Mouse (Mus musculus) forebrain, embryonic 11.5 days (tissue): ENCODE data around the gene Ccdc150. TPM values are rescaled to one million over a fixed set of nuclear protein-coding genes. Genes with fewer than 3 reads are reported as not detected.

ENCODE experiments used
- ATAC-seq: fragments of 200-750 bp; cut with Nextera tagmentation; replicated peaks from 2 replicates; pipeline ENCODE4 v1.8.0; 2017; ENCODE audit warnings: moderate TSS enrichment; ENCODE audit not compliant: low FRiP score
- DNase-seq: peaks from one replicate; pipeline ENCODE4 v3.0.0-alpha.2; 2017; ENCODE audit warnings: low spot score
- H3K27ac ChIP-seq: fragments of 300-500 bp; sonication (generic); 2 replicates; pipeline ENCODE4 v1.5.1; 2014; ENCODE audit warnings: low read depth, low read length
- H3K27me3 ChIP-seq: fragments of 300-500 bp; sonication (generic); 2 replicates; pipeline ENCODE4 v1.6.1; 2014; ENCODE audit warnings: mild to moderate bottlenecking, low read length, mixed read lengths; ENCODE audit not compliant: control insufficient read depth, insufficient read depth
- H3K36me3 ChIP-seq: fragments of 300-500 bp; sonication (generic); 2 replicates; pipeline ENCODE4 v1.6.1; 2014; ENCODE audit warnings: mild to moderate bottlenecking, low read length, moderate library complexity, mixed read lengths; ENCODE audit not compliant: control insufficient read depth, insufficient read depth
- H3K4me1 ChIP-seq: fragments of 300-500 bp; sonication (generic); replicated peaks from 2 replicates; pipeline ENCODE4 v1.6.1; 2014; ENCODE audit warnings: low read length, mixed read lengths; ENCODE audit not compliant: control insufficient read depth, insufficient read depth
- H3K4me2 ChIP-seq: fragments of 300-500 bp; sonication (generic); 2 replicates; pipeline ENCODE4 v1.6.1; 2014; ENCODE audit warnings: low read depth, mild to moderate bottlenecking, low read length, moderate library complexity, mixed read lengths; ENCODE audit not compliant: severe bottlenecking
- H3K4me3 ChIP-seq: fragments of 300-500 bp; sonication (generic); 2 replicates; pipeline ENCODE4 v1.5.1; 2014; ENCODE audit warnings: low read depth, low read length
- H3K9ac ChIP-seq: fragments of 300-500 bp; sonication (generic); 2 replicates; pipeline ENCODE4 v1.6.1; 2014; ENCODE audit warnings: low read length
- H3K9me3 ChIP-seq: fragments of 300-500 bp; sonication (generic); 2 replicates; pipeline ENCODE4 v1.6.1; 2016; ENCODE audit warnings: low read length, mixed read lengths; ENCODE audit not compliant: control insufficient read depth
- WGBS: fragments of 180-500 bp; shearing (Covaris S2); extraction: QIAGEN DNeasy Blood & Tissue Kit; methylation state at CpG from one replicate; pipeline ENCODE4 v1.1.7; 2014; 5-methylcytosine and 5-hydroxymethylcytosine counted together
- polyA plus RNA-seq: library from polyadenylated mRNA; unstranded; fragments of >200 nt; fragmentation: Nextera tagmentation; extraction: Ambion mirVana; gene quantifications from 2 replicates; pipeline ENCODE4 v1.2.1, GENCODE M21; 2014

Ccdc150 gene
- 0.65 and 1.1 TPM in 2 replicates for polyA plus RNA-seq

DNA sequence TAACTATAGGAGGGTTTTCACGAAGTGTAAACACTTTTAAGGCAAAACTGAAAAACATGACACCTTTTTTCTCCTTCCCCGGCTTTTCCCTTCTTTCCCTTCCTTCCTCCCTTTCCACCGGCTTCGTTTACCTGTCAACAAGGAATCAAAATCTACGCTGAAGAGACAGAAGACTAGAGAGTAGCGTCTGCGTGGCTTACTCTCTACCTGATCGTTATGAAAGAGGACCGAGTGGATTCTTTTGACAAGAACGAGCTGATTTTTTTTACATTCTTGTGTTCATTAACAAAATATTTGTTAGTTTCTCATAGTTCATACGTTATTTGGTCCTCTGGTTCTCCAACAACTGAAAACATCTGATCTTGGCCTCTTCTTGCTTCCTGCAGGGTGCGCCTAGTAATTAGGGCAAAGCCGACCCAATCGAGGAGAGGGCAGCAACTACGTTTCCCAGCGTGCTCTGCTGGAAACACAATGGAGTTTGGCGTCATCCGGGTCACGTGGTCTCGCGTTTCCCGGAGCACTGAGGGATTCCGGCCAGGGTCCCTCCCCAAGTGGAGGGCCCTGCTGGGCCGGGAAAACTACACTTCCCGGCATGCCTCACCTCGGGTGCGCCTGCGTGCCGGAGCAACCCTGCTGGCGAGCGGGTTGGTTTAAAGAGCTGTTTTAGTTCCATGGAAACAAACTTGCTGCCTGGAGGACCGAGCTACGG lies at the start of gene Ccdc150:
Ccdc150 (plus strand) TSS at position 526 of the 709 bp plus-strand sequence.
- no peaks in the 10 kb centered on the region for H3K36me3 ChIP-seq
- H3K27me3 ChIP-seq: no peaks in the 10 kb centered on the region
- DNase-seq (peak; percentile 97), ATAC-seq (peak; percentile 100)
- H3K4me2 ChIP-seq: peak within 1 kb of the TSS; percentile 50
- H3K4me1 ChIP-seq: 0 out of 2 replicates have a peak, but pooled peaks cover 4% of the 10 kb centered on the region
- H3K9me3 ChIP-seq: no peaks in the 10 kb centered on the region
- H3K4me3 ChIP-seq: peak within 1 kb of the TSS; percentile 52
- WGBS: 18% methylated on average over 33 of the region's 33 CpGs
- H3K27ac ChIP-seq: no peak within 1 kb of the TSS
- H3K9ac ChIP-seq: peak within 1 kb of the TSS; percentile 67

DNA sequence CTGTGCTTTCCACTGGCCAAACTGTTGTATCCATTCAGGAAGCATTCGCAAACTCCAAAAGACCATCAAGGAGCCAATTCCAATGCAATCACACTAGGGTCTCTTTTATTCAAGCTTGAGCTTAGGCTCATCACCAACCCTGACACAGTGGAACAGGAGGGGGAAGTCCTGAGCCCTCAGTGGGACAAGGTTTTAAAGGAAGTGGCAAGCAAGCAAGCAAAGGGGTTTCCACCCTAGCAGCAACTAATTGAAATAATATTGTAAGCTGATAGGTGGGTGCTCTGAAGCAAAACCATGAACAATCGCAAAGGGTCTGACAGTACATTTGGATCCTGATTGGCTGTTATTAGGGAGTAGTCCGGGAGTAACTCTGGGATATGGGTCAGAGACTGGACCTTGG lies 30.2 kb upstream of the Ccdc150 start:
- DNase-seq: no peak
- Histone ChIP-seq H3K27me3 (no peaks in the 10 kb centered on the region), H3K27ac (no peak overlapping the region), H3K4me2 (no peak overlapping the region), H3K9me3 (no peaks in the 10 kb centered on the region), H3K4me3 (no peak overlapping the region), H3K9ac (no peak overlapping the region), H3K4me1 (no peaks in the 10 kb centered on the region), H3K36me3 (no peaks in the 10 kb centered on the region)
- 92% methylated on average over 3 of the region's 3 CpGs for WGBS
- ATAC-seq: no peak

- DNase-seq (no peak), ATAC-seq (no peak)
- 93% methylated on average over 4 of the region's 4 CpGs for WGBS
- H3K9me3 ChIP-seq: no peaks in the 10 kb centered on the region
- no peaks in the 10 kb centered on the region for H3K4me1 ChIP-seq
- H3K4me3 ChIP-seq: no peak overlapping the region
- H3K9ac ChIP-seq: no peak overlapping the region
- H3K36me3 ChIP-seq: no peaks in the 10 kb centered on the region
- no peak overlapping the region for H3K27ac ChIP-seq
- no peaks in the 10 kb centered on the region for H3K27me3 ChIP-seq
- no peak overlapping the region for H3K4me2 ChIP-seq
Measured at GRCm38 (mm10) chr1:54242722-54243121, 7.8 kb upstream of the Ccdc150 start.

DNA sequence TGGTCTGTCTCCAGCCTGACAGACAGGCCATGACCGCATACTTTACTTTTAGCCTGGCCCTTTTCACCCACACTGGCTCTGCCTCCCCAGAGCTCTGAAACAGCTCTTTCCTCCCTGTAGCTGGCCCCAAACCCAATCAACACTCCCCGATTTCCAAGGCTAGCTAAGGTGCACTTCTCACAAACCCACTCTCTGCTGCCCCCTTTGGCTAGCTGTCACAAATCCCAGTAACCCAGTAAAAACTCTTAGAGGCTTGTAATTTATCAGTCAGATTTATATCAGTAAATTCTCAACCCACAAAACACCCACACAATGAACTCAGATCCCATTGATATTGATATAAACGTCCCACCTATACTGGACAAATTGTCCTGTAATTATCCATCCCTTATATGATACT lies 25.1 kb downstream of the Ccdc150 start:
- Histone ChIP-seq H3K4me3 (no peak overlapping the region), H3K27ac (no peak overlapping the region), H3K27me3 (no peaks in the 10 kb centered on the region), H3K36me3 (no peaks in the 10 kb centered on the region), H3K9ac (no peak overlapping the region), H3K4me1 (no peaks in the 10 kb centered on the region), H3K9me3 (no peaks in the 10 kb centered on the region), H3K4me2 (no peak overlapping the region)
- DNase-seq: no peak
- 60% methylated on average over 3 of the region's 3 CpGs for WGBS
- ATAC-seq: no peak

GRCm38 (mm10) chr1:54279628-54280027 lies 29.1 kb downstream of the Ccdc150 start:
- ATAC-seq (no peak), DNase-seq (no peak)
- no peaks in the 10 kb centered on the region for H3K9me3 ChIP-seq
- no peak overlapping the region for H3K4me2 ChIP-seq
- no peaks in the 10 kb centered on the region for H3K27me3 ChIP-seq
- WGBS: 100% methylated on average over 1 of the region's 1 CpGs
- no peak overlapping the region for H3K4me3 ChIP-seq
- H3K27ac ChIP-seq: no peak overlapping the region
- no peaks in the 10 kb centered on the region for H3K36me3 ChIP-seq
- no peak overlapping the region for H3K9ac ChIP-seq
- H3K4me1 ChIP-seq: no peaks in the 10 kb centered on the region

- ATAC-seq (no peak), DNase-seq (no peak)
- H3K27ac ChIP-seq: no peak overlapping the region
- no peak overlapping the region for H3K9ac ChIP-seq
- no peaks in the 10 kb centered on the region for H3K36me3 ChIP-seq
- H3K9me3 ChIP-seq: no peaks in the 10 kb centered on the region
- H3K27me3 ChIP-seq: no peaks in the 10 kb centered on the region
- no peak overlapping the region for H3K4me3 ChIP-seq
- H3K4me1 ChIP-seq: no peaks in the 10 kb centered on the region
- 93% methylated on average over 3 of the region's 3 CpGs for WGBS
- no peak overlapping the region for H3K4me2 ChIP-seq
Measured at GRCm38 (mm10) chr1:54280651-54281050, 30.2 kb downstream of the Ccdc150 start.

GRCm38 (mm10) chr1:54306404-54306803 lies 55.9 kb downstream of the Ccdc150 start:
- 56% methylated on average over 2 of the region's 2 CpGs for WGBS
- Histone ChIP-seq H3K9me3 (no peaks in the 10 kb centered on the region), H3K27me3 (no peaks in the 10 kb centered on the region), H3K4me3 (no peak overlapping the region), H3K4me2 (no peak overlapping the region), H3K4me1 (no peaks in the 10 kb centered on the region), H3K27ac (no peak overlapping the region), H3K36me3 (no peaks in the 10 kb centered on the region), H3K9ac (no peak overlapping the region)
- ATAC-seq (no peak), DNase-seq (no peak)

- WGBS: 89% methylated on average over 2 of the region's 2 CpGs
- DNase-seq (no peak), ATAC-seq (no peak)
- Histone ChIP-seq H3K9ac (no peak overlapping the region), H3K36me3 (no peaks in the 10 kb centered on the region), H3K9me3 (no peaks in the 10 kb centered on the region; the same call in 1 of the 2 replicates), H3K4me3 (no peak overlapping the region), H3K27ac (no peak overlapping the region), H3K4me1 (no peaks in the 10 kb centered on the region), H3K27me3 (no peaks in the 10 kb centered on the region), H3K4me2 (no peak overlapping the region)
Measured at GRCm38 (mm10) chr1:54326647-54327046, 76.2 kb downstream of the Ccdc150 start.
